Mouse (Mus musculus): ENCODE measurements around the gene Slc9a9. TPM values are rescaled to one million over a fixed set of nuclear protein-coding genes. Genes with fewer than 3 reads are reported as not detected.

Slc9a9 gene
- polyA plus RNA-seq, 1 experiment from 2014 or later = 2.2 TPM

DNA sequence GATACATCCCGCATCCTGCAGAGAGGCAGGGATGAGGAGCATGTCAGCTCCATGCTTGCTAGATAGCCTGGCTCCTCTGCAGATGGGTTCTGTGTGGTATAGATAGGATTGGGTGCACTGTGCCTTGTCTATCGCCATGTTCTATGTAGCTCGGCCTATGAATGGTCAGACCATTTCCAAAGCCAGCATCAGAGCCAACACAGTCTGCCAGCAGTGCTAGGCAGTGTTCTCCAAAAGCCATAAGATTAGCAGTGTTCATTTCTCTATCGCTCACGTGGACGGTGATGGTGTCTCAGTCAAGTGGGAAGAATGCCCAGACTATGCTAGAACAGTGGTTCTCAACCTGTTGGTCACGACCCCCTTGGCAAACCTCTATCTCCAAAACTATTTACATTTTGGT lies 512.6 kb downstream of the Slc9a9 start:
- Histone ChIP-seq H3K4me2 (no peak overlapping the region), H3K9me3 (replicated peaks) (no peaks in the 10 kb centered on the region), H3K4me1 (peaks cover 14% of the 10 kb centered on the region), H3K36me3 (ENCODE audit: poor library complexity, severe bottlenecking) (no peaks in the 10 kb centered on the region), H3K9ac (no peak overlapping the region), H3K27me3 (no peaks in the 10 kb centered on the region), H3K27ac (no peak overlapping the region), H3K4me3 (no peak overlapping the region)
- peak; percentile 42; the same call in 1 of the 2 replicates for ATAC-seq
- 93% methylated on average over 7 of the region's 7 CpGs for WGBS

DNA sequence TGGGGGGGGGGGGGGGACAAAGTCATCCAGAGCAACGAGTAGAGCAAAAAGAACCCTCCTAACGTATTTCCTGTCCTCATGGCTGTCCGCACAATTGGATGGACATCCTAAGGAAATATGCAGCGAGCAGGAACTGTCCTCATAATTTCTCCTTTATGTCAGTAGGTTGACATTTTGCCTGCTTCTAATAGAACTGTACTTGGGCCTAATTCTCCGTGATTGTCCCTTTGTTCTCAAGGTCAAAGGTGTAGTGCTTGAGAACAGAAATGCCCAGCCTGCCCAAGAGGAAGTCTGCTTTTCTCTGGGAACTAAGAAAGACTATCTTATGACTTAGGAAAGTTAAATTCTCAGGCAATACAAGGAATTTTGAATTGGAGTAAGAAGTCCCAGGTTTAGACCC lies 514.7 kb downstream of the Slc9a9 start:
- Histone ChIP-seq H3K27ac (no peak overlapping the region), H3K36me3 (ENCODE audit: poor library complexity, severe bottlenecking) (no peaks in the 10 kb centered on the region), H3K4me2 (no peak overlapping the region), H3K4me1 (peaks cover 14% of the 10 kb centered on the region), H3K9me3 (replicated peaks) (no peaks in the 10 kb centered on the region), H3K27me3 (no peaks in the 10 kb centered on the region), H3K4me3 (no peak overlapping the region), H3K9ac (no peak overlapping the region)
- no peak for ATAC-seq
- 79% methylated on average over 5 of the region's 5 CpGs for WGBS

DNA sequence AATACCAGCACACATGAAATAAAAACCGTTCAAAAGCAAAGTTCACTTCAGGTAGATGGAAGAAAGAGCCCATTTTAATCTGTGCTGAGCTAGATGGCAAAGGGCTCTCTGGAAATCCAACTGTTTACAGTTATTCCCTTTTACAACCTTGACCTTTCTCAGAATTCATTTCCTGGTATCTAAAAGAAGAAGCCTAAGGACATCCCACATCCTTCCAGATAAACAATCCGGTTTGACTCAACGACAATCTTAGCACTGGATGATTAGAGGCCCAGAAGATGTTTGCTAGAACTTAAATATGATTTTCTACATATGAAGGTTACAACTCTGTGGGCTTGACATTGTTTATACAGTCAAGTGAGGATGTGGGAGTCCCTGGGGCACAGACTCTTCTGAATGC lies 516.1 kb downstream of the Slc9a9 start:
- no peaks in the 10 kb centered on the region for H3K36me3 ChIP-seq (ENCODE audit: poor library complexity, severe bottlenecking)
- H3K27me3 ChIP-seq = no peaks in the 10 kb centered on the region
- H3K27ac ChIP-seq = no peak overlapping the region
- no peak for ATAC-seq
- H3K9ac ChIP-seq = no peak overlapping the region
- H3K4me3 ChIP-seq = no peak overlapping the region
- H3K4me1 ChIP-seq = peaks cover 14% of the 10 kb centered on the region
- H3K9me3 ChIP-seq (replicated peaks) = no peaks in the 10 kb centered on the region
- H3K4me2 ChIP-seq = no peak overlapping the region
- WGBS = 93% methylated on average over 3 of the region's 3 CpGs

DNA sequence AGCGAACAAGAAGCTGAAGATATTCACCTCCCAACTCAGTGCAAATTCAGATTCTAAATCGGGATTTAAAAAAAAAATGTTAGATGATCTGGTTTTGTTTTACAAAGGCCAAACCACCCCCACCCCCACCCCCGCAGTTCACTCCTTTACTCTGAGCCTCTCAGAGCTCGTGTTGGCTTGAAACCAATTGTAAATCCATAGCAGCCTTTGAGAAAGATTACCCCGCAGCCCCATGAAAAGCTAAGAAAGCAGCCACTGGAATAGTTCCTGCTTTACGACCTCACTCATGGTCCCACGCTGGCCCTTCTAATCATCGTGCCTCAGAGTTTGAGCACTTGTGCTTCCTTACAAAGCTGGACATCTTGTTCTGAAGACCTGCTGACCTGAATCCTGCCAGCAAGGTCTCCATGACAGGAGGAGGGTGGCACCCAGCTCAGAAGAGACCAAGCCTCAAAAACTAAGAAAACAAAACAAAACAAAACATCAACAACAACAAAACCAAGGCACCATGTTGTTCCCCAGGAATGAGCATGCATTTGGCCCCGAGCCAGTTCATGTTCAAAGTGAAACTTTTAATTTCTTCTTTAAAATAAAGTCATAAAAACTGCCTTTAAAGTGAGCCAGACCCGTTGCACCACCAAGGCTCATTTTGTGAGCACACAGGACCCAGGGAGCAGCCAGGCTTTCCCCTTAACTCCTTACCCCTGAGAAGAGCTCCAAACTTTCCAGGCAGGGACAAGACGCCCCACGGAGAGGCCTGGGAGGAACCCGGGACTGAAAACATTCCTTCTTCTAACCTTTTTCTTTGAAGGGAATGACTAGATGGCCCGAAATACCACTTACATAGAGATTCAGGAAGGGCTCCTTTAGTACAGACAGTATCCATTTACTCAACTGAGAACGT lies 516.9 kb downstream of the Slc9a9 start:
- Histone ChIP-seq H3K4me1 (peaks cover 8% of the 10 kb centered on the region), H3K9me3 (replicated peaks) (no peaks in the 10 kb centered on the region), H3K27ac (no peak overlapping the region), H3K4me2 (no peak overlapping the region), H3K27me3 (no peaks in the 10 kb centered on the region), H3K4me3 (no peak overlapping the region), H3K9ac (no peak overlapping the region), H3K36me3 (ENCODE audit: poor library complexity, severe bottlenecking) (no peaks in the 10 kb centered on the region)
- no peak for ATAC-seq
- WGBS = 69% methylated on average over 15 of the region's 15 CpGs

DNA sequence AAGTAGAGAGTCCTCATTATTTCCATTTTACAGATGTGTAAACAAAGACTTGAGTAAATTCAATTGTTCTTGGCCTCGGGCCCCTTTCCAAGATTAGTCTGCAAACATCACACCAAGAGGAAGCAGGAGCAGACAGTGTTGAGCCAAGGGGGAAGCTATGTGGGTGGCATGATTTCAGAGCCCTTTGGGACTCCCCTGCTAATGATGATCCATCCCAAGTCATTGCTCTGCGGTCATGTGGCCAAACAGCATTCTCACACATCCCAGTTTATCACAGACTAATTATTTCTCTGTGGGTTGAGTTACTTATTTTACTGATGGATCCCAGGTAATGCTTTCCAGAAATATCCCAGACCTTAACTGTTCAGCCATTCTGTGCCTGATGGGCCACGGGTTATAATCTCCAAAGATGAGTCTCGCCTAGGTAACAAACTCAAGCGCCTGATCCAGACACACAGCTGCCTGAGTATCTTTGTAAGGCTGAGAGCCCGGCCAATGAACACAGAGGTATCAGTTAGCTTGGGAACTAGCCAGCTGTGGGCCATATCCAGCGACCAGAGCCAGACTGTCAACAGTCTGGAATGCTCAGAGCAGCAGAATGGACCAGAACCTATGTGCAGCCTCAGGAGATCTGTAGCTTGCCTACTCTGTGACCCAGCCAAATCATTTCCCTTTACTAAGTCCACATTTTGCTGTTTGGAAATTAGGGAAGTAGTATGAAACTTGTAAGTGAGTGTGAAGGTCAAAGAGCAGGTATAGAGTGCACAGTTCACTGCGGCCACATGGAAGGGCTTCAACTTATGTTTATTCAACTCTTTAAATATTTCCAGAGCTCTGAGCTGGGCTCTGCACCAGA lies 518.9 kb downstream of the Slc9a9 start:
- ATAC-seq = no peak
- no peaks in the 10 kb centered on the region for H3K27me3 ChIP-seq
- no peaks in the 10 kb centered on the region for H3K9me3 ChIP-seq (replicated peaks)
- no peaks in the 10 kb centered on the region for H3K36me3 ChIP-seq (ENCODE audit: poor library complexity, severe bottlenecking)
- 84% methylated on average over 8 of the region's 8 CpGs for WGBS
- H3K4me3 ChIP-seq = no peak overlapping the region
- no peaks in the 10 kb centered on the region for H3K4me1 ChIP-seq
- H3K9ac ChIP-seq = no peak overlapping the region
- no peak overlapping the region for H3K27ac ChIP-seq
- no peak overlapping the region for H3K4me2 ChIP-seq

DNA sequence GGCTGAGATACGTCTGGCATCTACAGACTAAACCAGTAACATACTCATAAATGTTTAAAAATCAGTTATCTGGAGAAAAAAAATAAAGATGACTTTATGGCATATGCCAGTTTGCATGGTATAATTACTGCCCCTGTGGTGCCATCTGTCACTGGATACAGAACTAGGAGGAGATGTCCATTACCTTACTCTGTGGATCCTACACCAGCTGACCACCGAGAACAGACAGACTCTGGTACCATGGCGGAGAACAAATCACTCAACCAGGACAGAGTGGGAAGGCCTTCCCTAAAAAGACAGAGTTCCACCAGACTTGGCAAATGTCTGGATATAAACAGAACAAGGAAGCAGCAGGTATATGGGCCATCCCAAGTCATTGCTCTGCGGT lies 519.5 kb downstream of the Slc9a9 start:
- no peak for ATAC-seq
- Histone ChIP-seq H3K9ac (no peak overlapping the region), H3K4me1 (no peaks in the 10 kb centered on the region)

DNA sequence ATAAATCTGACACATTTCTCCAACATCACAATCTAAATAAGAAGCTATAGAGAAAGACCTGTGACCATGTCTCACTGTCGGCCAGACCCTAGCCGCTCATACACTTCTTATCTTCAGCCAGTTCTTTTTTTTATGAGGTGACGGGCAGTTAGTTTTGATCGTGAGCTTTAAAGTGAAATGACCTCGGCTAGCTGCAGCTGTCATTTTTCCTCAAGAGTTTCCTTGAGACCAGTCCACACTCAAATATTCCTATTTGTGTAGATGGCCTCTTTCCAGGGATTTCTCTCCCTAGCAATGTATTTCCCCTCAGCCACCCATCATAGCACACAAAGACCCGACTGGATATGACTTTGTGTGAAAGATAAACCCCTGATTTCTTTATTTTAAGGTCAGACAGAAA lies 521.7 kb downstream of the Slc9a9 start:
- no peak overlapping the region for H3K4me2 ChIP-seq
- H3K4me3 ChIP-seq = no peak overlapping the region
- no peak overlapping the region for H3K9ac ChIP-seq
- H3K36me3 ChIP-seq (ENCODE audit: poor library complexity, severe bottlenecking) = no peaks in the 10 kb centered on the region
- WGBS = 92% methylated on average over 6 of the region's 6 CpGs
- no peak overlapping the region for H3K27ac ChIP-seq
- no peak for ATAC-seq
- H3K4me1 ChIP-seq = no peaks in the 10 kb centered on the region
- no peaks in the 10 kb centered on the region for H3K27me3 ChIP-seq
- no peaks in the 10 kb centered on the region for H3K9me3 ChIP-seq (replicated peaks)

More for the DNA sequence above, 519.5 kb downstream of the Slc9a9 start:
- Histone ChIP-seq H3K27ac (no peak overlapping the region), H3K4me2 (no peak overlapping the region), H3K9me3 (replicated peaks) (no peaks in the 10 kb centered on the region), H3K27me3 (no peaks in the 10 kb centered on the region), H3K4me3 (no peak overlapping the region), H3K36me3 (ENCODE audit: poor library complexity, severe bottlenecking) (no peaks in the 10 kb centered on the region)
- 91% methylated on average over 4 of the region's 4 CpGs for WGBS

DNA sequence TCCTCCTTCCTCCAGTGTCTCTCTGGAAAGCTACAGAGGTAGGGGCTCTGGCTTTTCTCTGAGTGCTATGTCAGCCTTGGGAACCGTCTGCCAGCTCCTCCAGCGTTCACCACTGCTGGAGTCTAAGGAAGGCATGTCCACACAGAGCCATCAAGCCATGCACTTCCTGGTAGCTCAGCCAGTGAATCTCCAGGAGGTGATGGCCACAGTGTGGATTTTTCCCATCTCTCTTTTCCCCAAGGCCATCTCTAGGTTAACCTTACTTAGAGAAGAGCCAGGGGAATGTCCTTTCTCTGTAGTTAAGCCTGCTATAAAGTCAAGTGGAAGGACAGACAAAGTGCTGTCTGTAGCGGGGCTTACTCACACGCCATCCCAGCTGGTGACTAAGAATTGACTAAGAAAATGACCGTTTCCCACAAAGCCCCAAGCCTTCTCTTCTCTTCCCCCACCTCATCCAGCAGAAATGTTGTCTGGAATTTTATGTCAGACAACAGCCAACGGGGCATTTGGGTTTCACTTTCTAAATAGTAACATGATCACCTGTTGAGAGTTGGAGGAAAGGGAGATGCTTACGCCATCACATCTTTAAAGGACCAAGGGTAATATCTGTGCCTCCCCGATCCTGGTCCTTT lies 523.3 kb downstream of the Slc9a9 start:
- Histone ChIP-seq H3K27me3 (no peaks in the 10 kb centered on the region), H3K36me3 (ENCODE audit: poor library complexity, severe bottlenecking) (no peaks in the 10 kb centered on the region), H3K27ac (no peak overlapping the region), H3K9ac (no peak overlapping the region), H3K4me3 (no peak overlapping the region), H3K4me2 (no peak overlapping the region), H3K9me3 (replicated peaks) (no peaks in the 10 kb centered on the region), H3K4me1 (no peaks in the 10 kb centered on the region)
- WGBS = 92% methylated on average over 8 of the region's 8 CpGs
- ATAC-seq = no peak

DNA sequence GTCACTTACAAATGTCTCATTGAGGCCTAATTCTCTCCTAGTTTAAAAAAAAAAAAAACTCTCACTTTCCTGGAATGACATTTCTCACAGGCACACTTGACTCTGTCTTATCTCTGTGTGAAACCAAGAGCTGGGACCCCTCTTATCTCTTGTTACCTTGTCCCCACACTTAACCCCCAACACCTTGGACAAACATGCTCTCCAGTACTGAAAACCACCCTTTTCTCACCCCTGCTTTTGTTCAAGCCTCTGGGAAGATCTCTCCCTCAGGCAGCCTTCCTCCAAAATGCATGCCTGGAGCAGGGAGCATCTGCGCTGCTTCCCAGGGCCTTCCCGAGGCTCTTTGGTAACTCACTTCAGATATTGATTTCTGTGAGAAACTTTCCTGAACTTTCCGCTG lies 524.0 kb downstream of the Slc9a9 start:
- 93% methylated on average over 3 of the region's 3 CpGs for WGBS
- ATAC-seq = no peak
- Histone ChIP-seq H3K9me3 (replicated peaks) (no peaks in the 10 kb centered on the region), H3K4me1 (no peaks in the 10 kb centered on the region), H3K27ac (no peak overlapping the region), H3K4me3 (no peak overlapping the region), H3K4me2 (no peak overlapping the region), H3K27me3 (no peaks in the 10 kb centered on the region), H3K9ac (no peak overlapping the region), H3K36me3 (ENCODE audit: poor library complexity, severe bottlenecking) (no peaks in the 10 kb centered on the region)

DNA sequence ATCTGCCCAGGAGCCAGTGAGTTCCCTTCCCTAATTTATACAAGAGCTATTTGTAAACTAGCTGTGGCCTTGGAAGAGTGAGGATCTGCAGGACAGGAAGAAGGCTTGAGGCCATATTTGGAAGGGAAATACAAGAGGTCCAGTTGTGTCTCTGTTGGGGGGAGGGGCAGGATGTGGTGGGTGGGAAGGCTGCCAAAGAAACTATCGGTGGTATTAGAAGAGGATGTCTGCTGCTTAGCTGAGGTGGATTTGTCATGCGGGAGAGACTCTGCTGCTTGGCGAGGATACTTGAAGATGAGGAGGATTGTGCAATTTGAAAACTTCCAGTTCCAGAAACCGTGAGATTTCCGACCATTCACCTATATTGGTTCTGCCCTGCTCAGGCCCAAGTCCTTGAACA lies 524.4 kb downstream of the Slc9a9 start:
- Histone ChIP-seq H3K9ac (no peak overlapping the region), H3K27ac (no peak overlapping the region), H3K4me2 (no peak overlapping the region), H3K27me3 (no peaks in the 10 kb centered on the region), H3K4me3 (no peak overlapping the region), H3K4me1 (no peaks in the 10 kb centered on the region), H3K36me3 (ENCODE audit: poor library complexity, severe bottlenecking) (no peaks in the 10 kb centered on the region), H3K9me3 (replicated peaks) (no peaks in the 10 kb centered on the region)
- 83% methylated on average over 5 of the region's 5 CpGs for WGBS
- no peak for ATAC-seq

DNA sequence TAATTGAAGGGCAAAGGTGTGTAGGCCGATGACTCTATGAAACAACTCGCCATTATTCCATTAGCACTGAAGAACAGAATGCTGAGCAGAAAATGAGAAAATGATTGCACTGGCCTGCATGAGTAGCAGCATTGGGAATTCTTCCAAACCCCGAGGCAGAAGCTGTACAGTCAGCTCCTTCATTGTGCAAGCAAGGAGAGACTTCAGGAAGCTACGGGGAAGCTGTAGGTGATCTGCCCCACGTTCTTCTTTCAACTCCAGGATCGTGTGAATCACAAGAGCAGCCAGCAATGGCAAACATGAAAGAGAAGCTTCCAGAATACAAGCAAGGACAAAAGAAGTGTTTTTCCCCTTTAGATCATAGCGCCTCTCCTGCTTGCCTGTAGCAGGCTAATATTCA lies 538.0 kb downstream of the Slc9a9 start:
- Histone ChIP-seq H3K4me1 (no peaks in the 10 kb centered on the region), H3K27ac (no peak overlapping the region), H3K9ac (no peak overlapping the region), H3K9me3 (replicated peaks) (no peaks in the 10 kb centered on the region), H3K27me3 (no peaks in the 10 kb centered on the region), H3K4me3 (no peak overlapping the region), H3K4me2 (no peak overlapping the region), H3K36me3 (ENCODE audit: poor library complexity, severe bottlenecking) (no peaks in the 10 kb centered on the region)
- WGBS = 81% methylated on average over 7 of the region's 7 CpGs
- ATAC-seq = no peak

DNA sequence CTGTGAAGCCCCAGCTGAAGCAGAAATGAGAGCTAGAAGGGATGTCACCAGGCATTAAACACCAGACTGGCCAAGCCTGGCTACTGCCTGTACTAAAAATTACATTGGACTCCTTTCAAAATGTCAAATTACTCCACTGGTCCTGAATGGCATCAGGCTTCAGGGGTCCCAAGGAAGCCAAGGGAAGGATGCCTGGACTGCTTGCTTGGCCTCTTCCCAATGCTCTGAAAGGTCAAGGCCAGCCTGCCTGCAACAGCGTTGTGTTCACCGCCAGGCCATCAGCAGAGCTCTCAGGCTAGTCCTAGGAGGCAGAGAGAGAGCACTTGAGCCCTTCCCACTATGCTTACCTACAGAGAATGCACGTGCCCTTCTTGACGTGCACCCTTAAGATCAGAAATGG lies 539.0 kb downstream of the Slc9a9 start:
- Histone ChIP-seq H3K4me1 (no peaks in the 10 kb centered on the region), H3K27ac (no peak overlapping the region), H3K9me3 (replicated peaks) (no peaks in the 10 kb centered on the region), H3K36me3 (ENCODE audit: poor library complexity, severe bottlenecking) (no peaks in the 10 kb centered on the region), H3K4me3 (no peak overlapping the region), H3K4me2 (no peak overlapping the region), H3K9ac (no peak overlapping the region), H3K27me3 (no peaks in the 10 kb centered on the region)
- WGBS = 87% methylated on average over 4 of the region's 4 CpGs
- ATAC-seq = no peak
